Mouse (Mus musculus): ENCODE measurements around the gene Pgf.
A peak's percentile ranks its signal among the peaks of the same experiment; 100 is the strongest.

Pgf gene

GRCm38 (mm10) chr12:85204105-85204504, 26.5 kb upstream of the Pgf start:
- TF ChIP-seq NANOG (IDR thresholded peaks at IDR 0.05; ENCODE audit: borderline replicate concordance, low read length) (no peak), POU5F1 (IDR thresholded peaks at IDR 0.05; ENCODE audit: borderline replicate concordance, low read length) (no peak), CTCF (conservative IDR thresholded peaks at IDR 0.05; ENCODE audit: low read length) (peak; percentile 40)
- H3K4me1 ChIP-seq (replicated peaks; ENCODE audit: low read depth, low read length), result peaks cover 30% of the 10 kb centered on the region
- peaks cover 16% of the 10 kb centered on the region; the same call in 1 of the 2 replicates for H3K27me3 ChIP-seq (ENCODE audit: insufficient read depth, low read length)
- H3K4me3 ChIP-seq (replicated peaks; ENCODE audit: low read length), result no peak overlapping the region
- H3K9me3 ChIP-seq (ENCODE audit: low read length), result no peaks in the 10 kb centered on the region
- no peaks in the 10 kb centered on the region for H3K36me3 ChIP-seq (ENCODE audit: insufficient read depth, low read length)

GRCm38 (mm10) chr12:85203699-85204098, 26.1 kb upstream of the Pgf start:
- TF ChIP-seq CTCF (conservative IDR thresholded peaks at IDR 0.05; ENCODE audit: low read length), result no peak
- no peak for TF ChIP-seq NANOG (IDR thresholded peaks at IDR 0.05; ENCODE audit: borderline replicate concordance, low read length)
- TF ChIP-seq POU5F1 (IDR thresholded peaks at IDR 0.05; ENCODE audit: borderline replicate concordance, low read length), result no peak
- Histone ChIP-seq H3K36me3 (ENCODE audit: insufficient read depth, low read length) (no peaks in the 10 kb centered on the region), H3K4me1 (replicated peaks; ENCODE audit: low read depth, low read length) (peaks cover 32% of the 10 kb centered on the region), H3K27me3 (ENCODE audit: insufficient read depth, low read length) (peaks cover 16% of the 10 kb centered on the region; the same call in 1 of the 2 replicates), H3K4me3 (replicated peaks; ENCODE audit: low read length) (no peak overlapping the region), H3K9me3 (ENCODE audit: low read length) (no peaks in the 10 kb centered on the region)

GRCm38 (mm10) chr12:85202191-85202590, 24.6 kb upstream of the Pgf start:
- H3K4me1 ChIP-seq (replicated peaks; ENCODE audit: low read depth, low read length), result peaks cover 39% of the 10 kb centered on the region
- H3K36me3 ChIP-seq (ENCODE audit: insufficient read depth, low read length), result no peaks in the 10 kb centered on the region
- H3K4me3 ChIP-seq (replicated peaks; ENCODE audit: low read length), result no peak overlapping the region; the same call in 1 of the 2 replicates
- H3K9me3 ChIP-seq (ENCODE audit: low read length), result no peaks in the 10 kb centered on the region
- H3K27me3 ChIP-seq (ENCODE audit: insufficient read depth, low read length), result peaks cover 6% of the 10 kb centered on the region; the same call in 1 of the 2 replicates
- no peak for TF ChIP-seq NANOG (IDR thresholded peaks at IDR 0.05; ENCODE audit: borderline replicate concordance, low read length)
- TF ChIP-seq CTCF (conservative IDR thresholded peaks at IDR 0.05; ENCODE audit: low read length), result no peak
- no peak for TF ChIP-seq POU5F1 (IDR thresholded peaks at IDR 0.05; ENCODE audit: borderline replicate concordance, low read length)

- Histone ChIP-seq H3K4me3 (replicated peaks; ENCODE audit: low read length) (peak overlapping the region; percentile 58), H3K36me3 (ENCODE audit: insufficient read depth, low read length) (no peaks in the 10 kb centered on the region), H3K9me3 (ENCODE audit: low read length) (no peaks in the 10 kb centered on the region), H3K27me3 (ENCODE audit: insufficient read depth, low read length) (peaks cover 6% of the 10 kb centered on the region; the same call in 1 of the 2 replicates), H3K4me1 (replicated peaks; ENCODE audit: low read depth, low read length) (peaks cover 43% of the 10 kb centered on the region)
- TF ChIP-seq CTCF (conservative IDR thresholded peaks at IDR 0.05; ENCODE audit: low read length) (no peak), POU5F1 (IDR thresholded peaks at IDR 0.05; ENCODE audit: borderline replicate concordance, low read length) (no peak), NANOG (IDR thresholded peaks at IDR 0.05; ENCODE audit: borderline replicate concordance, low read length) (no peak)
Measured at GRCm38 (mm10) chr12:85201830-85202147, 24.2 kb upstream of the Pgf start.

GRCm38 (mm10) chr12:85200929-85201829, 23.6 kb upstream of the Pgf start:
- Histone ChIP-seq H3K4me1 (replicated peaks; ENCODE audit: low read depth, low read length) (peaks cover 48% of the 10 kb centered on the region), H3K27me3 (ENCODE audit: insufficient read depth, low read length) (peaks cover 6% of the 10 kb centered on the region; the same call in 1 of the 2 replicates), H3K36me3 (ENCODE audit: insufficient read depth, low read length) (no peaks in the 10 kb centered on the region), H3K9me3 (ENCODE audit: low read length) (no peaks in the 10 kb centered on the region), H3K4me3 (replicated peaks; ENCODE audit: low read length) (peak overlapping the region; percentile 58)
- TF ChIP-seq POU5F1 (IDR thresholded peaks at IDR 0.05; ENCODE audit: borderline replicate concordance, low read length), result no peak

- Histone ChIP-seq H3K27me3 (ENCODE audit: insufficient read depth, low read length) (peaks cover 8% of the 10 kb centered on the region; the same call in 1 of the 2 replicates), H3K4me1 (replicated peaks; ENCODE audit: low read depth, low read length) (peaks cover 46% of the 10 kb centered on the region), H3K9me3 (ENCODE audit: low read length) (no peaks in the 10 kb centered on the region), H3K4me3 (replicated peaks; ENCODE audit: low read length) (no peak overlapping the region), H3K36me3 (ENCODE audit: insufficient read depth, low read length) (no peaks in the 10 kb centered on the region)
- TF ChIP-seq POU5F1 (IDR thresholded peaks at IDR 0.05; ENCODE audit: borderline replicate concordance, low read length) (no peak), CTCF (conservative IDR thresholded peaks at IDR 0.05; ENCODE audit: low read length) (no peak), NANOG (IDR thresholded peaks at IDR 0.05; ENCODE audit: borderline replicate concordance, low read length) (no peak)
Measured at GRCm38 (mm10) chr12:85199954-85200353, 22.4 kb upstream of the Pgf start.

- Histone ChIP-seq H3K27me3 (ENCODE audit: insufficient read depth, low read length) (peaks cover 27% of the 10 kb centered on the region), H3K4me1 (replicated peaks; ENCODE audit: low read depth, low read length) (peaks cover 45% of the 10 kb centered on the region), H3K36me3 (ENCODE audit: insufficient read depth, low read length) (no peaks in the 10 kb centered on the region), H3K4me3 (replicated peaks; ENCODE audit: low read length) (no peak overlapping the region), H3K9me3 (ENCODE audit: low read length) (no peaks in the 10 kb centered on the region)
- TF ChIP-seq POU5F1 (IDR thresholded peaks at IDR 0.05; ENCODE audit: borderline replicate concordance, low read length), result no peak
- no peak for TF ChIP-seq NANOG (IDR thresholded peaks at IDR 0.05; ENCODE audit: borderline replicate concordance, low read length)
- TF ChIP-seq CTCF (conservative IDR thresholded peaks at IDR 0.05; ENCODE audit: low read length), result no peak
Measured at GRCm38 (mm10) chr12:85197936-85198335, 20.3 kb upstream of the Pgf start.

GRCm38 (mm10) chr12:85197371-85197770, 19.8 kb upstream of the Pgf start:
- no peak for TF ChIP-seq POU5F1 (IDR thresholded peaks at IDR 0.05; ENCODE audit: borderline replicate concordance, low read length)
- TF ChIP-seq NANOG (IDR thresholded peaks at IDR 0.05; ENCODE audit: borderline replicate concordance, low read length), result no peak
- no peak for TF ChIP-seq CTCF (conservative IDR thresholded peaks at IDR 0.05; ENCODE audit: low read length)
- Histone ChIP-seq H3K4me1 (replicated peaks; ENCODE audit: low read depth, low read length) (peaks cover 50% of the 10 kb centered on the region), H3K4me3 (replicated peaks; ENCODE audit: low read length) (no peak overlapping the region), H3K36me3 (ENCODE audit: insufficient read depth, low read length) (no peaks in the 10 kb centered on the region), H3K27me3 (ENCODE audit: insufficient read depth, low read length) (peaks cover 32% of the 10 kb centered on the region), H3K9me3 (ENCODE audit: low read length) (no peaks in the 10 kb centered on the region)

Data from E14TG2a.4 (cell line).